Mouse (Mus musculus): Measurements from ENCODE around the gene Ino80e. TPM values are rescaled to one million over a fixed set of nuclear protein-coding genes. Genes with fewer than 3 reads are reported as not detected.

Gene Ino80e
- polyA plus RNA-seq, 1 experiment from 2014 or later, result 91.3 TPM

GRCm38 (mm10) chr7:126884286-126885164 lies 22.3 kb upstream of the Ino80e start, which contains the start of gene Taok2:
Gene Taok2, minus strand, starts transcription at chr7:126884703.
- WGBS, result under 1% methylated on average over 56 of the region's 56 CpGs

GRCm38 (mm10) chr7:126883731-126884181 lies 21.6 kb upstream of the Ino80e start:
- H3K4me3 ChIP-seq (ENCODE audit: low read depth, low read length), result peak overlapping the region; percentile 47
- no peak for DNase-seq (ENCODE audit: low spot score)
- H3K4me2 ChIP-seq (ENCODE audit: low read length), result peak overlapping the region; percentile 77
- no peak for ATAC-seq
- WGBS, result 0% methylated on average over 14 of the region's 15 CpGs
- H3K36me3 ChIP-seq (ENCODE audit: control insufficient read depth, insufficient read depth, low read length), result peaks cover 17% of the 10 kb centered on the region
- H3K9me3 ChIP-seq (replicated peaks; ENCODE audit: control insufficient read depth, low read length), result no peaks in the 10 kb centered on the region
- peak overlapping the region; percentile 92 for H3K27ac ChIP-seq (ENCODE audit: low read depth, low read length)
- no peaks in the 10 kb centered on the region for H3K27me3 ChIP-seq (replicated peaks; ENCODE audit: control insufficient read depth, insufficient read depth, low read length)
- peak overlapping the region; percentile 71 for H3K9ac ChIP-seq (ENCODE audit: low read length)
- H3K4me1 ChIP-seq (ENCODE audit: control insufficient read depth, insufficient read depth, low read length), result peaks cover 21% of the 10 kb centered on the region

More at GRCm38 (mm10) chr7:126884286-126885164, 22.3 kb upstream of the Ino80e start, which contains the start of gene Taok2:
- ATAC-seq, result peak; percentile 98
- peak within 1 kb of the TSS; percentile 71 for H3K9ac ChIP-seq (ENCODE audit: low read length)
- no peaks in the 10 kb centered on the region for H3K9me3 ChIP-seq (replicated peaks; ENCODE audit: control insufficient read depth, low read length)
- H3K36me3 ChIP-seq (ENCODE audit: control insufficient read depth, insufficient read depth, low read length), result peaks cover 10% of the 10 kb centered on the region
- H3K27me3 ChIP-seq (replicated peaks; ENCODE audit: control insufficient read depth, insufficient read depth, low read length), result no peaks in the 10 kb centered on the region
- H3K4me2 ChIP-seq (ENCODE audit: low read length), result peak within 1 kb of the TSS; percentile 77
- DNase-seq (ENCODE audit: low spot score), result peak; percentile 99
- peaks cover 21% of the 10 kb centered on the region for H3K4me1 ChIP-seq (ENCODE audit: control insufficient read depth, insufficient read depth, low read length)
- H3K4me3 ChIP-seq (ENCODE audit: low read depth, low read length), result peak within 1 kb of the TSS; percentile 47
- H3K27ac ChIP-seq (ENCODE audit: low read depth, low read length), result peak within 1 kb of the TSS; percentile 92

- H3K4me3 ChIP-seq (ENCODE audit: low read depth, low read length), result peak overlapping the region; percentile 47; the same call in 1 of the 2 replicates
Measured at GRCm38 (mm10) chr7:126881040-126881439, 18.9 kb upstream of the Ino80e start.

GRCm38 (mm10) chr7:126877239-126877638 lies 15.1 kb upstream of the Ino80e start:
- Histone ChIP-seq H3K4me2 (ENCODE audit: low read length) (no peak overlapping the region), H3K9me3 (replicated peaks; ENCODE audit: control insufficient read depth, low read length) (no peaks in the 10 kb centered on the region), H3K27ac (ENCODE audit: low read depth, low read length) (no peak overlapping the region), H3K27me3 (replicated peaks; ENCODE audit: control insufficient read depth, insufficient read depth, low read length) (no peaks in the 10 kb centered on the region), H3K4me3 (ENCODE audit: low read depth, low read length) (no peak overlapping the region), H3K36me3 (ENCODE audit: control insufficient read depth, insufficient read depth, low read length) (peaks cover 82% of the 10 kb centered on the region), H3K9ac (ENCODE audit: low read length) (no peak overlapping the region), H3K4me1 (ENCODE audit: control insufficient read depth, insufficient read depth, low read length) (peaks cover 11% of the 10 kb centered on the region)
- ATAC-seq (no peak), DNase-seq (ENCODE audit: low spot score) (no peak)
- WGBS, result 100% methylated on average over 1 of the region's 1 CpGs

More at GRCm38 (mm10) chr7:126881040-126881439, 18.9 kb upstream of the Ino80e start:
- 79% methylated on average over 6 of the region's 6 CpGs for WGBS
- Histone ChIP-seq H3K4me1 (ENCODE audit: control insufficient read depth, insufficient read depth, low read length) (peaks cover 21% of the 10 kb centered on the region), H3K4me2 (ENCODE audit: low read length) (peak overlapping the region; percentile 77), H3K9me3 (replicated peaks; ENCODE audit: control insufficient read depth, low read length) (no peaks in the 10 kb centered on the region), H3K27ac (ENCODE audit: low read depth, low read length) (no peak overlapping the region), H3K9ac (ENCODE audit: low read length) (peak overlapping the region; percentile 48), H3K36me3 (ENCODE audit: control insufficient read depth, insufficient read depth, low read length) (peaks cover 44% of the 10 kb centered on the region), H3K27me3 (replicated peaks; ENCODE audit: control insufficient read depth, insufficient read depth, low read length) (no peaks in the 10 kb centered on the region)
- DNase-seq (ENCODE audit: low spot score) (no peak), ATAC-seq (no peak)

- WGBS, result 95% methylated on average over 2 of the region's 2 CpGs
- Histone ChIP-seq H3K36me3 (ENCODE audit: control insufficient read depth, insufficient read depth, low read length) (peaks cover 100% of the 10 kb centered on the region), H3K27me3 (replicated peaks; ENCODE audit: control insufficient read depth, insufficient read depth, low read length) (no peaks in the 10 kb centered on the region), H3K4me3 (ENCODE audit: low read depth, low read length) (no peak overlapping the region), H3K4me2 (ENCODE audit: low read length) (no peak overlapping the region), H3K4me1 (ENCODE audit: control insufficient read depth, insufficient read depth, low read length) (no peaks in the 10 kb centered on the region), H3K27ac (ENCODE audit: low read depth, low read length) (no peak overlapping the region), H3K9ac (ENCODE audit: low read length) (no peak overlapping the region), H3K9me3 (replicated peaks; ENCODE audit: control insufficient read depth, low read length) (no peaks in the 10 kb centered on the region)
- no peak for DNase-seq (ENCODE audit: low spot score)
- no peak for ATAC-seq
Measured at GRCm38 (mm10) chr7:126870520-126870891, 8.3 kb upstream of the Ino80e start.

GRCm38 (mm10) chr7:126869780-126870519 lies 7.8 kb upstream of the Ino80e start:
- no peaks in the 10 kb centered on the region for H3K27me3 ChIP-seq (replicated peaks; ENCODE audit: control insufficient read depth, insufficient read depth, low read length)
- no peaks in the 10 kb centered on the region for H3K9me3 ChIP-seq (replicated peaks; ENCODE audit: control insufficient read depth, low read length)
- H3K4me3 ChIP-seq (ENCODE audit: low read depth, low read length), result no peak overlapping the region
- no peaks in the 10 kb centered on the region for H3K4me1 ChIP-seq (ENCODE audit: control insufficient read depth, insufficient read depth, low read length)
- WGBS, result 91% methylated on average over 23 of the region's 23 CpGs
- H3K36me3 ChIP-seq (ENCODE audit: control insufficient read depth, insufficient read depth, low read length), result peaks cover 100% of the 10 kb centered on the region
- H3K4me2 ChIP-seq (ENCODE audit: low read length), result no peak overlapping the region
- no peak for ATAC-seq
- H3K9ac ChIP-seq (ENCODE audit: low read length), result no peak overlapping the region
- no peak for DNase-seq (ENCODE audit: low spot score)
- H3K27ac ChIP-seq (ENCODE audit: low read depth, low read length), result no peak overlapping the region

- H3K27ac ChIP-seq (ENCODE audit: low read depth, low read length), result no peak overlapping the region
- DNase-seq (ENCODE audit: low spot score), result no peak
- no peaks in the 10 kb centered on the region for H3K27me3 ChIP-seq (replicated peaks; ENCODE audit: control insufficient read depth, insufficient read depth, low read length)
- H3K9me3 ChIP-seq (replicated peaks; ENCODE audit: control insufficient read depth, low read length), result no peaks in the 10 kb centered on the region
- ATAC-seq, result no peak
- H3K36me3 ChIP-seq (ENCODE audit: control insufficient read depth, insufficient read depth, low read length), result peaks cover 93% of the 10 kb centered on the region
- WGBS, result 86% methylated on average over 12 of the region's 12 CpGs
- H3K4me2 ChIP-seq (ENCODE audit: low read length), result no peak overlapping the region
- no peak overlapping the region for H3K4me3 ChIP-seq (ENCODE audit: low read depth, low read length)
- peaks cover 7% of the 10 kb centered on the region; the same call in 1 of the 2 replicates for H3K4me1 ChIP-seq (ENCODE audit: control insufficient read depth, insufficient read depth, low read length)
- H3K9ac ChIP-seq (ENCODE audit: low read length), result no peak overlapping the region
Measured at GRCm38 (mm10) chr7:126868003-126868402, 5.8 kb upstream of the Ino80e start.

GRCm38 (mm10) chr7:126867534-126867933 lies 5.4 kb upstream of the Ino80e start:
- Histone ChIP-seq H3K36me3 (ENCODE audit: control insufficient read depth, insufficient read depth, low read length) (peaks cover 88% of the 10 kb centered on the region), H3K9me3 (replicated peaks; ENCODE audit: control insufficient read depth, low read length) (no peaks in the 10 kb centered on the region), H3K27me3 (replicated peaks; ENCODE audit: control insufficient read depth, insufficient read depth, low read length) (no peaks in the 10 kb centered on the region), H3K27ac (ENCODE audit: low read depth, low read length) (no peak overlapping the region), H3K4me1 (ENCODE audit: control insufficient read depth, insufficient read depth, low read length) (peaks cover 11% of the 10 kb centered on the region; the same call in 1 of the 2 replicates), H3K9ac (ENCODE audit: low read length) (no peak overlapping the region), H3K4me3 (ENCODE audit: low read depth, low read length) (no peak overlapping the region), H3K4me2 (ENCODE audit: low read length) (no peak overlapping the region)
- WGBS, result 82% methylated on average over 2 of the region's 2 CpGs
- ATAC-seq (no peak), DNase-seq (ENCODE audit: low spot score) (no peak)

Data from forebrain, embryonic 14.5 days (tissue).